Mouse (Mus musculus) embryo, embryonic 11.5 days (tissue): ENCODE data around the gene Il18bp.
"Not testable (repeated sequence)": the region's sequence is repeated elsewhere in the genome, so short reads cannot be mapped to it uniquely, and the experiment has no call there.

ENCODE experiments used
- DNase-seq: peaks from one replicate; pipeline ENCODE4 v3.0.0-alpha.2; 2012; ENCODE audit warnings: low read depth, low spot score

Gene Il18bp

GRCm38 (mm10) chr7:102018590-102018989 lies at the start of gene Il18bp:
Gene Il18bp (minus strand): TSS chr7:102018690.
- no peak for DNase-seq

DNA sequence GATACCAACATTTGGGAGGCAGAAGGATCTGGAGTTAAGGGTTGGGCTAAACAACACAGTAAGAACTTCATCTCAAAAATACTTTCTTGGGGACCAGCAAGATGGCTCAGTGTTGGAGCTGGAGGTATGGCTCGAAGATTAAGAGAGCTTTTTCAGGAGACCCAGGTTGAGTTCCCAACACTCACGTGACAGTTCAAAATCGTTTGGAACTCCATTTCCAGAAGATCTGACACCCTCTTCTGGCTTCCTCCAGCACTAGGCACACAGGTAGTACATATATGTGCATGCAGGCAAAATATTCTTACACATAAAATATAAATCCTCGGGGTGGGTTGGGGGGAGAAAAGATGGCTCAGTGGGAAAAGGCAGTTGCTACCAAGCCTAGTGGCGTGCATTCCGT lies 47.9 kb upstream of the Il18bp start:
- DNase-seq, result no peak

DNA sequence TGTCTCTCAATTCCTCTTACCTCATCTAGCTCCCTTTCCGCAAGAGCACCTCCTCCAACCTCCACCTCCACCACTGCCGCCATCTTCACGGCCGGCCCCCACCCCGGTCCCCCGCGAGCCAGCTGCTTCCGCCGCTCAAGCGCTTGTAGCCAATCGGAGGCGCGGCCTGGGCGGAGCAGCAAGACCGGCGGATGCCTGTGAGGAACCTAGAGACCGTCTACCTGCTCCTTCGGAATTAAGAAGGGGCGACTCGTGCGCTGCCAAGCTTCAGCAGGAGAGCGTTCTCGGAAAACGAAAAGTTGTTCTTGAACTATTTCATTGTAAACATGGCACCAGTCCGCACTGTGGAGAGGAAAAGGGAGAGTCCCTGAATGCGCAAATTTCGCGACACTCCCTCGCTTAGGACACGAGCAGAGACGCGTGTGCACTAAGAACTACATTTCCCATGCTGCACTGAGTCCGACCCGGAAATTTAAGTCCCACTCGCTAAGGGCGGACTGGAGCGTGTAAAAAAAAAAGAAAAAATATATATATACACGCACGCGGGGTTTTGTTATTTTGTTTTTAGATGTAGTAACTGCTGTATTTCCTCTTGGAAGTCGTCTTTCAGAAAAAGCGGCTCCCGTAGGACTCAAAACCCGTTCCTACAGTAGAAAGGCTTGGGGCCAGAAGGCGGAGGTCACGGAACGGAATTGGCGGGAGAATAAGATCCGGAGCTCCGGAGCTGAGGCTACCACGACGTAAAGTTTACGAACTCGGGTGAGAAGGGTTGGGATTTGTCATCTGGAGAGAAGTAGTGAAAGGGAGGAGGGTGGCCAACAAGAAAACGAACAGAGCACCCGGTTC lies 46.8 kb upstream of the Il18bp start, which contains the start of the genes Rnf121, Xndc1 and Xntrpc:
Gene Rnf121, minus strand, starts transcription at position 424 of the 846 bp plus-strand sequence.
Gene Xndc1, plus strand, starts transcription at position 466 of the 846 bp plus-strand sequence.
Gene Xntrpc, plus strand, starts transcription at position 668 of the 846 bp plus-strand sequence.
- DNase-seq, result peak; percentile 81

DNA sequence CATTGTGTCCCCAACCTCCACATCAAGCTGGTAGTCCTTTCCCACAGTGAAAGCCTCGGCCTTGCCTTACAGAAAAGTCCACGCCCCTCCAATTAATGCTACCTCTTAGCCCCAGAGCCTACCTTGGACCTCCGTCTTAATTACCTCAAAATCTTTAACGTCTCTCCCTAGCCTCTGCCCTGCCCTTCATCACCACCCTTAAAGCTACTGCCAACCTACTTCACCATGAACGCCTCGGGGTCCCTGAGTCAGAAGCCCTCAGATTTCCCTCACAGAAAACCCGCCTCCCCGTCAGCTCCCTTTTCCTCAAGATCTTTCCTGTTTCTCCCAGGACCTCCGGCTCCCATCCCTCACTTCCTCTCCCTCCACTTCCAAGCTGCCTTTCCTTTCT lies 46.2 kb upstream of the Il18bp start:
- no peak for DNase-seq

DNA sequence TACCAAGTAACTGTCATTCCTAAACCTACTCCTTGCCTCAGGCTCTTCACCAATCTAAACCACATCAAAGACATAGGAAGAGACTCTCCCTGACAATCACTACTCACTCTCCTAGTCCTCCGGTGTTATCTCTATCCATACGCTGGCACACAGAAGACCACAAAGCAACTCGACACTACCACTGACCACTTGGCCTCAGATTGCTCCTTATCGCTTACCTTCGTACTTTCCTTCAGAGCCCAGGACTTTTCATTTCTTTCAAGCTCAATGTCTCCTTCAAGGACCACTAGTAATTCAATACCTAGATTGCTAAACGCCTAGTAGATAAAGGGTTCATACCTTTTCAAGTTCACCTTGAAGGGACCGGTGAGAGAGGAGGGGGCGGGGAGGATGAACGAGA lies 45.4 kb upstream of the Il18bp start:
- no peak for DNase-seq

GRCm38 (mm10) chr7:102062203-102062602 lies 43.7 kb upstream of the Il18bp start:
- no peak for DNase-seq

GRCm38 (mm10) chr7:102061353-102061752 lies 42.9 kb upstream of the Il18bp start:
- no peak for DNase-seq

DNA sequence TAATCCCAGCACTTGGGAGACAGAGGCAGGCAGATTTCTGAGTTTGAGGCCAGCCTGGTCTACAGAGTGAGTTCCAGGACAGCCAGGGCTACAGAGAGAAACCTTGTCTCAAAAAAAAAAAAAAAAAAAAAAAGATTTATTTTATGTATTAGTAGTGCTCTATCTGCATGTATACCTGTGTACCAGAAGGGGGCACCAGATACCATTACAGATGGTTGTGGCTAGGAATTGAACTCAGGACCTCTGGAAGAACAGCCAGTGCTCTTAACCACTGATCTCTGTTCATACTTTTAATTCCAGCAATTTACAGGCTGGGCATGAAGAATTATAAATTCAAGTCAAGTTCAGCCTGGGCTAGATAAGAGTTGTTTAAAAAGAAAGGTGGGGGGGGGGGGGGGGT lies 30.0 kb upstream of the Il18bp start:
- DNase-seq, result not testable (repeated sequence)

- DNase-seq, result no peak
These were observed 23.8 kb upstream of the Il18bp start for GRCm38 (mm10) chr7:102042314-102042713.

- no peak for DNase-seq
These were observed 18.8 kb upstream of the Il18bp start for GRCm38 (mm10) chr7:102037318-102037717.

DNA sequence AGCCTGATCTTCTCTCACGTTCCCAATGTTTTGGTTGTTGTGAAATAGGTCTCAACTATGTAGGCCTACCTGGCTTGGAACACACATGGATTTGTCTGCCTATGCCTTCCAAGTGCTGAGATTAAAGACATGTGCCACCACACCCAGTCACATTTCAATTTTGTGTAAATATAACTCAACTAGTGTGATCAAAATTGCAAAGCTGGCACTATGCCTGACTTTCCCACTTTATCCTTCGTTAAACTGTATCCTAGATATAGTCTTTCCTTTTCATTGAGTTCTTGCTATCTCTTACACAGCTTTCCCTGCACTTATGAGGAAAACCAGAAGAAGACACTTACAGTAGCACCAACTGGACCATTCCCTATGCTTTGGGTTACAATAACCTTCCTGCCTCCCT lies 17.0 kb upstream of the Il18bp start:
- DNase-seq, result no peak

DNA sequence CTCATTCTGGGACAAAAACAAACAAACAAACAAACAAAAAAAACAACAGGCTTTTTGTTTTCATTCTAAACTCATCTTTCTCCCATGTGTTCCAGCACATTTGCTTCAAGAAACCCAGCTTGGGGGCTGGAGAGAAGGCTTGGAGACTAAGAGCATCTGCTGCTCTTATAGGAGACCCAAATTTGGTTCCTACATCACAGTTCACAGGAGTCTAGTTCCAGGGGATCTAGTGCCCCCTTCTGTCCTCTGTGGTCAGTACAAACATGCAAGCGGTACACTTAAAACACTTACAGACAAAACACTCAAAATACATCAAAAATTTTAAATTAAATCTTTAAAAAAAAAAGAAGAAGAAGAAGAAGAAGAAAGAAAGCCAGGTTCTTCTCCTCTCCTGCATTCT lies 16.4 kb upstream of the Il18bp start:
- no peak for DNase-seq

DNA sequence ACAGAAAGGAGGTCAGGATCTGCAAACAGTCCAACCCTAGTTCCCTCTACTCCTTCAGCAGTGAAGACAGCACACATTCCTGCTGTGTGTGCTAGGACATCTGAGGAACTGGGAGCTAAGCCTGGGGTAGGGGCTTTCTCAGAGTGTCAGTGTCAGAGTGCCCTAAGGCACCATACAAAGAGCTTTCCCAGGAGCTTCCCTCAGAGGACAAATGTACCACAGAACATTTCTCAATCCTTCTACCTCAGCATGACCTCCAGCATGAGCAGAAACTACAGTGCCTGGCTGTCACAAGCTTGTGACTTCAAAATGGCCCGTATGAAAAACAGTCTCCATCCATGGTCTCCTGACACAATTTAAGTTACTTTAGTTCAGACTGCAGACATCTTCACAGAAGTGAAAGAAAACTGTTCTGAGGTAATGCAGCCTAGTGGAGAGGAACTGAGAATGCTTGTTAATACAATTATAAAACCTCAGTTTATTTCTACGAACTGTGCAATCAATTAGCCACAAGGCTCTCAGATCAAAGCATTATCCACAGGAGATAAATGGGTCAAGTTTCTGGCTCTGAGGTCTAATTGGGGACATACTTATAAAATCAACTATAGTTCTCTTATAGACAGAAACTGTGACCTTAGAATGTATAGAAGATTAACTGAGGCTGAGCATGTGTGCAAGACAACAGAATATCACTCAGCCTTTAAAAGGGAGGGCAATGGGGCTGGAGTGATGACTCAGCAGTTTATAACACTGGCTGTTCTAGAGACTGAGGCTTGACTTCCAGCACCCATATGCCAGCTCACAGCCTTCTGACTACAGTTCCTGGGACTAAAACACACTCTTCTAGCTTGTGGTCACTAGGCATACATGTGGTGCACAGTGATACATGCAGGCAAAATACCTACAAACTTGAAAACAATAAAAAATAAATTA lies 7.0 kb upstream of the Il18bp start:
- no peak for DNase-seq

DNA sequence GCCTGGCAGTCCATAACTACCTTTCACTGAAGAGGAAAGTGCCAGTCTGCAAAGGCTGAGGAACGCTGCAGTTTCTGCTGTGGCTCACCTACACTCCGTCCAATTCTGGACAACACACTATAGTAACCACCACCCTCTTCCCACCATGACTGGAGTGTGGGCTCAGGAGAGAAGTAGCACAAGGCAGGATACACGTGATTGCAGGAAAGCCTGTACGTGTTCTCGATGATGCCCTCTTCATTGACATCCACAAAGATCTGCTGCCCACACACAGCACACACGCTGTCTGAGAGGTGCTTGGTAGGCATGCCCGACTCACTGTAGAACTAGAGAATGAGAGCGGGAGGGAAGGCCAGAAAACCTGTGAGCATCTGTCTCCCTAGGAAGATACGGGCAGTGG lies 5.3 kb upstream of the Il18bp start:
- DNase-seq, result no peak

DNA sequence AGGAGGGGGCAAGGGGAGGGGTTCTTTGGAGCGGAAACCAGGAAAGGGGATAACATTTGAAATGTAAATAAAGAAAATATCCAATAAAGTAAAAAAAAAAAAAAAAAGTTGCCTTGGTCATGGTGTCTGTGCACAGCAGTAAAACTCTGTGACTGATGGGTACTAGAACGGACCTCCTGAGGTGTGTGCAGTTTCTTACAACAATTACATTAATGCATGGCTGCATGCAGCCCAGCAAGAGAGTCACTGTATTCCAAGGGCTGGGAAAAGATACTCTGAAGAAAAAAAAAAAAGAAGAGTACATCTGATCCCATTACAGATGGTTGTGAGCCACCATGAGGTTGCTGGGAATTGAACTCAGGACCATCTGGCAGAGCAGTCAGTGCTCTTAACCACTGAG lies 2.4 kb upstream of the Il18bp start:
- DNase-seq, result not testable (repeated sequence)

DNA sequence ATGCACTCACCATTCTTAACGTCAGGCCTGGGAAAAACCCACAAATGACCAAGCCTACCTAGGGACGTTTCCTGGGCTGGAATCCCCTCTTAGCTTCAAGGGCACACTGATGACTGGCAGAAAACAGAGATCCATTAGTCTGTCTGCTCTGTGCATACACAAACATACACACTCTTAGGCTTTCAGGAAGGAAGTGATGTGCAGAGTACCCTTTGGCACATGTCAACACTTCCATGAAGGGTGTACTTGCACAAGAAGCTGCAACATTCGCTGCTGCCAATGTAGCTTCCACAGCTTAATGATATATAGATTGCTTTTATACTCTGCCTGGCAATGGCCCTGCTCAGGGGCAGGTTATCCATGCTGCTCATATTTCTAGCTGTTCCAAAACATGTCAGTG lies 872 bp upstream of the Il18bp start:
- DNase-seq, result no peak

GRCm38 (mm10) chr7:102018034-102018433 lies 456 bp downstream of the Il18bp start:
- DNase-seq, result no peak

GRCm38 (mm10) chr7:102017452-102017851 lies 1.0 kb downstream of the Il18bp start:
- no peak for DNase-seq

DNA sequence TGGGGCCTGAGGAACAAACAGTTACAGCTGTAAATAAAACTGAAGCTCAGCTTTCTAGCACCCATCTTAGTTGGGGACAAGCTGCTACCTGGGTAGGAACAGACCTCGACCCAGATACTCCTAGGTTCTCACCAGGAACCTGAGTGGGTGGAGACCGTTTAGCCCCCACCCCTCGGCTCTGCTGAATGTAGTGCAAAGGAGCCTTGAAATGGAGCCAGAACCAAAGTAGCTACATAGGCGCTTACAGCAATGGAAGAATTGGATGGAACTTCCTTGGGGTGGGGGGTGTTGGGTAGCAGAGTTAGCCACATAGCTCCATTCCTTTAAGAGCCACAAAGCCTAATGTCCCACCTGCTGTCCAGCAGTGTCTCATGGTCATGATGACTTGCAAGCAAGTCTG lies 1.6 kb downstream of the Il18bp start:
- no peak for DNase-seq

DNA sequence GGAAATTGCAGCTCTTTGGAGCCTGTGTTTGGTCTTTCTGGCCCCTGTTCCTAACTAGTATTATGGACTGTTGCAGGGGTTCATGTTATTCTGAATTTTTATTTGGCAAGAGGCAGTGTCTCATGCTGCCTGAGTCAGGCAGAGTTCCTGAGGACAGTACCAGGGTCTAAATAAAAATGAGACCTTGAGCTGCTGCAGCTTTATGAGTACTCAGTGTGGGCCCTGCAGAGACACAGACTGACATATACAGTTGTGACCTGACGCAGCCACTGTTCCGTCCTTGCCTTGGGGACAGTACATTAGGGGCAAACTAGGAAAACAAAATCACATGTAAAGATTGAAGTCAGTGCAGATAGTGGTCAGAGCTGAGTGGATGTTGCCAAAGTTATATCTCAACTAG lies 3.5 kb downstream of the Il18bp start:
- DNase-seq, result no peak

DNA sequence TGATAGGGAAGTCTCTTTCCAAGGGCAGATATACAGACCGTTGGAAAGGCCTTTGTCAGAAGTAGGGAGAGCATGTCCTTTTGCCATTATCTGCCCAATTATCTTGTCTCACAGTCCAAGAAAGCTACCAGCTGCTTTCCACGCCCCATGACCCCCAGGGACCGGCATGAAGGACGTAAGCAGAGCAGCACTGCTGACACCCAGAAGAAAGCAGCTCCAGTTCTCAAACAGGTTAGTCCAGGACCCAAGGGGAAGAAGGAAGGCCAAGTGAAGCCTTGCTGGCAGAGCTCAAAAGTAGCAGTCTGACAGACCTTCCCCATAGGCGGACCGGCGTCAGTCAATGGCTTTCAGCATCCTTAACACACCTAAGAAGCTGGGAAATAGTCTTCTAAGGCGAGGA lies 5.1 kb downstream of the Il18bp start:
- no peak for DNase-seq

DNA sequence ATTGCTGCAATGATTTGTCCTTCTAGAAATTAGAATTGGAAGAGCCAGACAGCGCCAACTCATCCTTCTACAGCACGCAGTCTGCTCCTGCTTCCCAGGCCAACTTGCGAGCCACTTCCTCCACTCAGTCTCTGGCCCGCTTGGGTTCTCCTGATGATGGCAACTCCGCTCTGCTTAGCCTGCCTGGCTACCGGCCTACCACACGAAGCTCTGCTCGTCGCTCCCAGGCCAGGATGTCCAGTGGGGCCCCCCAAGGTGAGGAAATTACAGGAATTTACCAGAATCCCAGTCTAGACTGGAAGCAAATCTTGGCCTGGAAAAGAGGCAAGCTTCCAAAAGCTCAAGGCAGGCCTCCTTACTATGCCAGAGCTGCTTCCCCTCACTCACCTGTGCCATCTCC lies 6.6 kb downstream of the Il18bp start:
- no peak for DNase-seq
